Mouse (Mus musculus) ES-Bruce4 (cell line): ENCODE measurements around the gene 4930519P11Rik. TPM values are rescaled to one million over a fixed set of nuclear protein-coding genes. Genes with fewer than 3 reads are reported as not detected.

ENCODE experiments used
- H3K27ac ChIP-seq: 2 replicates; pipeline ENCODE4 v1.5.1; 2012; ENCODE audit warnings: low read length, inconsistent platforms; ENCODE audit not compliant: insufficient read depth
- H3K27me3 ChIP-seq: 2 replicates; pipeline ENCODE4 v1.6.1; 2012; ENCODE audit warnings: mild to moderate bottlenecking, low read length, inconsistent platforms; ENCODE audit not compliant: control insufficient read depth, poor library complexity, insufficient read depth, severe bottlenecking
- H3K36me3 ChIP-seq: 2 replicates; pipeline ENCODE4 v1.6.1; 2012; ENCODE audit warnings: inconsistent platforms, mild to moderate bottlenecking, low read length, moderate library complexity; ENCODE audit not compliant: control insufficient read depth, poor library complexity, insufficient read depth, severe bottlenecking
- H3K4me1 ChIP-seq: one replicate; pipeline ENCODE4 v1.8.1; 2011; ENCODE audit warnings: low read length; ENCODE audit not compliant: control insufficient read depth, insufficient read depth
- H3K4me3 ChIP-seq: 2 replicates; pipeline ENCODE4 v1.5.1; 2011; ENCODE audit warnings: low read depth, mild to moderate bottlenecking, low read length
- H3K9ac ChIP-seq: 2 replicates; pipeline ENCODE4 v1.6.1; 2012; ENCODE audit warnings: low read depth, mild to moderate bottlenecking, inconsistent platforms; ENCODE audit not compliant: poor library complexity, severe bottlenecking
- H3K9me3 ChIP-seq: replicated peaks from 2 replicates; pipeline ENCODE4 v1.6.1; 2012; ENCODE audit warnings: mild to moderate bottlenecking, low read length, inconsistent platforms; ENCODE audit not compliant: control insufficient read depth, poor library complexity, insufficient read depth, severe bottlenecking
- CTCF ChIP-seq: IDR thresholded peaks from one replicate; pipeline ENCODE4 v1.8.1; 2011; ENCODE audit warnings: low read depth, low read length
- EP300 ChIP-seq: IDR thresholded peaks from 2 replicates; pipeline ENCODE4 v1.6.1; 2011; ENCODE audit warnings: low read depth, low read length; ENCODE audit not compliant: insufficient read depth
- POLR2A ChIP-seq: IDR thresholded peaks from one replicate; pipeline ENCODE4 v1.8.1; 2011; ENCODE audit warnings: low read length; ENCODE audit not compliant: insufficient read depth
- polyA plus RNA-seq: library from polyadenylated mRNA; stranded (reverse); fragments of >200 nt; gene quantifications from 2 replicates; pipeline ENCODE4 v1.2.4, GENCODE M21; 2011; ENCODE audit warnings: low read depth; ENCODE audit not compliant: missing spikeins, insufficient read depth, insufficient read length

4930519P11Rik gene
- polyA plus RNA-seq, 1 experiment, result not detected

DNA sequence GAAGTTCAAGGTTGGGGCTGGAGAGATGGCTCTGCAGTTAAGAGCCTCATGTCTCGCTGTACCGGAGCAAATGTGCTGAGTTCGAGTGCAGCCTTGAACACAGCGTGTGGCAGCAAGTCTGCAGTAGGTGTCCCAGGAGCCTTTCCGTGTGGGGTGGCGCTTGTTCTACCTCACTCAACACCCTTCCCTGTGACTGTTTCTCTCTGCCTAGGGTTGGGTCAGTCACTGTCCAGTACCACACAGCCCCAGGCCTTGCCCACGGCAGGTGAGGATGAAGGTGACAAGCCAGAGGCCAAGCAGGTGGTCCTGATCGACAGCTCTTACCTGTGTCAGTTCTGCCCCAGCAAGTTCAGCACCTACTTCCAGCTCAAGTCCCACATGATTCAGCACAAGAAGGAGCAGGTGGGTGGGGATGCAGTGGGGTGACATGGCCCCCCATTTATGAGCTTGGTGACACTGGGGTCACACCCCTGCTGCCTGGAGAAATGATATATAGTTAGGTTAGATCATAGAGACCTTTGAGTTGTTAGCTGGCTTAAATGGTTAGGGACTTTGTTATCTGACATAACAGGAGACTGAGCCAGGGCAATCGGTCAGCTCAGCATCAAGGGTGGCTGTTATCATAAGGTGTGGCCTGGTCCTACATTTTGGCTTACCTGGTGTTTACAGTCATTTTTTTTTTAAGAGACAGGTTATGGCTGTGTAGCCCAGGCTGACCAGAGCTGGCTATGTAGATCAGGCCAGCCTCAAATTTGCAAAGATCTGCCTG lies 20.8 kb upstream of the 4930519P11Rik start:
- no peak overlapping the region for H3K27ac ChIP-seq
- no peak overlapping the region for H3K9ac ChIP-seq
- no peaks in the 10 kb centered on the region for H3K4me1 ChIP-seq
- no peaks in the 10 kb centered on the region for H3K27me3 ChIP-seq
- H3K36me3 ChIP-seq, result peaks cover 3% of the 10 kb centered on the region; the same call in 1 of the 2 replicates
- TF ChIP-seq EP300 (no peak), POLR2A (no peak), CTCF (no peak)
- H3K9me3 ChIP-seq, result 0 out of 2 replicates have a peak, but pooled peaks cover 5% of the 10 kb centered on the region
- no peak overlapping the region for H3K4me3 ChIP-seq

DNA sequence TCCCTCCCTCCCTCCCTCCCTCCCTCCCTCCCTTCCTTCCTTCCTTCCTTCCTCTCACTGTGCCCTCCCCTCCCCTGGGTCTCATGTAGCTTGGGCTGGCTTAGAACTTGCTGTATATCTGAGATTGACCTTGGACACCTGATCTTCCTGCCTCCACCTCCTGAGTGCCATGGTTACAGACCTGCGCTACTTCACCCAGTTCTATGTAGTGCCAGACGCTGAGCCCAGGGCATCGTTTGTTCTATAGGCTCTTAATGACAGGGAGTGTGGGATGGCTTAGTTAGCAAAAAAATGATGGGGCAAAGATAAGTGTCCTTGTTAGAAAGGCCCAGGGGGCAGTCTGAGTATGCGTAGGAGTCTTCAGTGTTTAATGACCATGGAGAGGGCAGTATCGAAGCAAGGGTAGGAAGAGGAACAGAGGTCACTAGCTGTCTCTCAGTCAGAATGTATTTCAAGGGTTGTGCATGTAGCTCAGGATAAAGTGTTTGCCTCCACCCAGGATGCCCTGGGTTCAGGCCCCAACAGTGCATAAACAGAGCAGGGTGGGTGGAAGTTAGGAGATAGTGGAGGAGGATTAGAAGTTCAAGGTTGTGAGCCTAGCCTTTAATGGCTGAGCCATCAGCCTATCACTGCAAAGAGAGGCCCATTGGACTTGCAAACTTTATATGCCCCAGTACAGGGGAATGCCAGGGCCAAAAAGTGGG lies 20.0 kb upstream of the 4930519P11Rik start:
- Histone ChIP-seq H3K9me3 (0 out of 2 replicates have a peak, but pooled peaks cover 1% of the 10 kb centered on the region), H3K27ac (no peak overlapping the region), H3K4me3 (no peak overlapping the region), H3K27me3 (no peaks in the 10 kb centered on the region), H3K4me1 (no peaks in the 10 kb centered on the region), H3K9ac (no peak overlapping the region), H3K36me3 (no peaks in the 10 kb centered on the region; the same call in 1 of the 2 replicates)
- TF ChIP-seq CTCF, result no peak

DNA sequence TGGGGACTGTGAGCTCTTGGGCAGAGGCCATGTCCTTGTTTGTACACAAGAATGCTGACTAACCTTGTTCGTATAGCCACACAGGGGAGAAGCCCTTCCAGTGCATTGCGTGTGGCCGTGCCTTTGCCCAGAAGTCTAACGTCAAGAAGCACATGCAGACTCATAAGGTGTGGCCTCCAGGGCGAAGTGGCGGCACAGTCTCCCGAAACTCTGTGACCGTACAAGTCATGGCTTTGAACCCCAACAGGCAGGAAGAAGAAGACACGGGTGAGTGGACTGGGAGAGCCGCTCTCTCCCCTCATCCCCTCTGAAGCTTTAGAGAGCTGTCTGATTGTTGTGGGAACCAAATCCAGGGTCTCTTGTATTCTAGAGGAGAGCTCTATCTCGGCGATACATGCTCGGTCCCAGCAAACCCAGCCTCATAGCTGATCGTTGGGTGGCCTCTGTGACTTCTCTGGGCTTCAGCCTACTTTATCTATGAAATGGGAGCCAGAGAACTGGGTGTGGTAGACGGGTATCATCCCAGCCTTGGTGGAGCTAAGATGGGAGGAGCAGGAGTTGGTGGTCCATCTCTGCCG lies 19.1 kb upstream of the 4930519P11Rik start:
- Histone ChIP-seq H3K27ac (no peak overlapping the region), H3K9me3 (no peaks in the 10 kb centered on the region), H3K4me3 (no peak overlapping the region), H3K36me3 (no peaks in the 10 kb centered on the region; the same call in 1 of the 2 replicates), H3K4me1 (no peaks in the 10 kb centered on the region), H3K27me3 (no peaks in the 10 kb centered on the region), H3K9ac (no peak overlapping the region)
- TF ChIP-seq CTCF, result no peak
- no peak for TF ChIP-seq POLR2A
- TF ChIP-seq EP300, result no peak

DNA sequence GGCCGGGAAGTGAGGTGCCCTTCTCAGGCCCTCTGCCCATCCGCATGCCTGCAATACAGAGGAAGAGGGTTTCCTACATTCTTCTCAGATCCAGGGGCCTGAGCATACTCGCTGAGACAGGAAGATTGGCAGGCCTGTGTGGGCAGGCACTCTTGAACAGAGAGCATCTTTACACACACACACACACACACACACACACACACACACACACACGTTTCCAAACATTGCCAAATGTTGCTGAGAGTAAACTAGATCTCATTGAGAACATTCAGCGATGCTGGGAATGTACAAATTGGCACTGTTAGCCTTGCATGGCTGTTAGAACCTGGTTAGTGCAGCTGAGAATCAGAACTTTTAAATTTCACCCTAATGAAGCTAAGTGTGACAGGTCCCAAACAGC lies 17.3 kb upstream of the 4930519P11Rik start:
- no peaks in the 10 kb centered on the region; the same call in 1 of the 2 replicates for H3K36me3 ChIP-seq
- H3K27me3 ChIP-seq, result no peaks in the 10 kb centered on the region
- H3K9me3 ChIP-seq, result no peaks in the 10 kb centered on the region
- H3K4me3 ChIP-seq, result no peak overlapping the region
- TF ChIP-seq CTCF (no peak), EP300 (no peak), POLR2A (no peak)
- H3K4me1 ChIP-seq, result no peaks in the 10 kb centered on the region
- H3K27ac ChIP-seq, result no peak overlapping the region
- no peak overlapping the region for H3K9ac ChIP-seq

DNA sequence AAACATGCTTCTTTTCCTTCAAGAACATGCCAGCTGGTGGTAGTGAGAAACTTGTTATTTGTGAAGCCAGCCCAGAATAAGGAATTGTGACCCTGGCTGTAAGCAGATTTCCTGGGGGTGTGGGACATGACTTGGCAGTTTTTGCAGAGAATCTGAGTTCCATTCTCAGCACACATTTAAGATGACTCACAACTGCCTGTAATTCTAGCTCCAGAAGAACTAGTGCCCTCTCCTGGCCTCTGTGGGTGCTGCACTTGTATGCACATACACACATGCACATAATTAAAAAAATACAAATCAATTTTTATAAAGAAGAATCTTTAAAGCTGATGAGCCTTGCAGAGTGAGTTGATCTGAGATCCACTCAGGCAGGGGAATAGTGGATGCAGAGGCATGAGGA lies 10.9 kb upstream of the 4930519P11Rik start:
- H3K36me3 ChIP-seq, result no peaks in the 10 kb centered on the region; the same call in 1 of the 2 replicates
- TF ChIP-seq POLR2A (no peak), CTCF (no peak), EP300 (no peak)
- no peak overlapping the region for H3K27ac ChIP-seq

More for the DNA sequence above, 10.9 kb upstream of the 4930519P11Rik start:
- Histone ChIP-seq H3K4me1 (no peaks in the 10 kb centered on the region), H3K9me3 (0 out of 2 replicates have a peak, but pooled peaks cover 3% of the 10 kb centered on the region), H3K4me3 (no peak overlapping the region), H3K27me3 (no peaks in the 10 kb centered on the region), H3K9ac (no peak overlapping the region)
